Mouse (Mus musculus) skeletal muscle tissue, postnatal 0 days (tissue): Measurements from ENCODE around the gene Vmn2r13. TPM values are rescaled to one million over a fixed set of nuclear protein-coding genes. Genes with fewer than 3 reads are reported as not detected.

Experiments used
- polyA plus RNA-seq: library from polyadenylated mRNA; unstranded; fragments of >200 nt; fragmentation: Nextera tagmentation; extraction: Ambion mirVana; gene quantifications from 2 replicates; pipeline ENCODE4 v1.2.1, GENCODE M21; 2015

Vmn2r13 gene
- polyA plus RNA-seq: not detected in 2 replicates

GRCm38 (mm10) chr5:109192099-109192498, at the start of gene Vmn2r13:
Gene Vmn2r13, minus strand, starts transcription at chr5:109192199.

DNA sequence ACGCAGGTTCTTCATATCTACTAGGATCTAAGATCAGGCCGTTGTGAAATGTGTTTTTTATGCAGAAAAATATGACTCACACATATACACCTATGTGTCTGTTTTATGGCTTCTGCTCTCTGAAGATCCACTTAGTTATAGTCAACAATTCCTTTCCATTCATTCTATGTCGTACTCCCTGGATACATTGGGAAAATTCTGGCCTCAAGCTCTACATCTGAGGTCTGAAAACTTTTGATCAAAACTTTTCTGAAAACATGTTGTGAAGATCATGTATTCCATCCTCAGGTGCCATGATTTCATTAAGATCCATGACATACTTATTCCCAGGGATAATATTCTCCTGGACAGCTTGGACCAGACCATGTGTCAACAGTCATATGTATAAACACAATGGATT, 32.6 kb upstream of the Vmn2r13 start, which contains the start of gene Vmn2r14:
Gene Vmn2r14, minus strand, starts transcription at position 101 of the 400 bp plus-strand sequence.

Other genes starting within 250 kb of the Vmn2r13 start
- not detected in 2 replicates for gene Vmn2r10, start 185.7 kb downstream of the Vmn2r13 start, polyA plus RNA-seq
- gene Vmn2r11, start 132.6 kb downstream of the Vmn2r13 start, polyA plus RNA-seq: not detected in 2 replicates
- gene Vmn2r12, start 94.2 kb downstream of the Vmn2r13 start, polyA plus RNA-seq: not detected in 2 replicates
- gene Vmn2r14, start 32.5 kb upstream of the Vmn2r13 start, polyA plus RNA-seq: not detected in 2 replicates
- gene Vmn2r15, start 105.4 kb upstream of the Vmn2r13 start, polyA plus RNA-seq: not detected in 2 replicates
- gene Vmn2r16, start 138.0 kb upstream of the Vmn2r13 start, polyA plus RNA-seq: not detected in 2 replicates
- not detected in 2 replicates for gene Vmn2r17, start 227.5 kb upstream of the Vmn2r13 start, polyA plus RNA-seq